Mouse (Mus musculus) leukemia stem cell, adult 10-12 weeks (primary cell): ENCODE measurements around the gene Telo2. TPM values are rescaled to one million over a fixed set of nuclear protein-coding genes. Genes with fewer than 3 reads are reported as not detected.

Experiments
- polyA plus RNA-seq: library from polyadenylated mRNA; stranded (reverse); fragments of >175 nt; gene quantifications from 2 replicates; pipeline ENCODE4 v1.2.3, GENCODE M21; 2012; ENCODE audit warnings: low replicate concordance

The Telo2 gene
- 18.2 and 46.2 TPM in 2 replicates for polyA plus RNA-seq

DNA sequence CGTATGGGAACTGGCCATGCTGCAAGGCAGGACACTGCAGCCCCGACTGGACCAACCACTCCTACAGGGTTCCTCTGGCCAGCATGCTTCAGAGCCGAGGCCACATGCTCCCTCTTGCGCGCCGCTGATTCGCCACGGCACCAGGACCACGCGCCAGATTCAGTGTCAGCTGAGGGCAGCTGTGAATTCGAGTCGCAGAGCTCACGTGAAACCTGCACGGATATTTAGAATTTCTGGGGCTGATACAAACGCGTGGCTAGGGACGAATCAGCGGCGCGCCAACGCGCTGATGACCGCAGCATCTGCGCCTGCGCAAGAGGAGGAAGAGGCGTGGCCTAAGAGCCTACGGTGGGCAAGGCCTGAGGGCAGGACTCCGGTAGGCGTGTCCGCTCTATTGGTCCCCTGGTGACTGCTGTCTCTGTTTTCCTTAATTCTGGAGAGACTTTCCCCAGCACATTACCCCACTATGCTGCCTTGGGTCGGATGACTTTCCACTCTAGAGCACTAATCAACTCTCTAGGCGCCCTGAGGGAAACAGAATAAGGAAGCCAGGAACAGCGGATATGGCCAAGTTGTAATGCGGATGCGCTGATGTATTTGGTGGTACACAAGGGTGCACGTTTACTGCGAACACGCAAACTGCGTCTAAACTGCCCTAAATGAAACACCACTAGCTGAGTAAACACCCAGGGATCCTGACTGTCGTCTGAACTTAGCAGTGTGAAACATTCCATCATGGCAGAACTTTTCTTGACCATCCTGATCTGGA is at the start of gene Telo2:
Telo2 (minus strand) TSS at position 304 of the 769 bp plus-strand sequence.

DNA sequence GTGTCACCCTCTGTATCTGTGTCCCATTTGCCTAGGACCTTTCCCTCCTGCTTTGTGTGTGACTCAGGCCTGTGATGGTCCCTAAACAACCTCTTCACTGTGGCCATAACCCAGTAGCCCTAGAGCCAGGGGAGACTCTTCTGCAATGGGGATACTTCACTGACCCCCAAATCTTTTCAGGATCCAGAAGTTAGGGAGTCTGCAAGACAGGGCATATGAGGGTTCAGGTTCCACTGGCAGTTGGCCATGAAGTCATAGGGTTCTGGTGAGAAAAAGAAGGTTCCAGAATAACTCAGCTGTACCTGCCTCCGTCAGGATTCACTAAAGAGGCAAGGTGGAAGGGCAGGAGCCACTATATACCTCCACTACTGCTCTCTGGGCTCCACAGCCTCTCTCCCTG is 46.4 kb upstream of the Telo2 start, which contains the start of gene Ccdc154:
Ccdc154 (plus strand) TSS at position 301 of the 400 bp plus-strand sequence.

DNA sequence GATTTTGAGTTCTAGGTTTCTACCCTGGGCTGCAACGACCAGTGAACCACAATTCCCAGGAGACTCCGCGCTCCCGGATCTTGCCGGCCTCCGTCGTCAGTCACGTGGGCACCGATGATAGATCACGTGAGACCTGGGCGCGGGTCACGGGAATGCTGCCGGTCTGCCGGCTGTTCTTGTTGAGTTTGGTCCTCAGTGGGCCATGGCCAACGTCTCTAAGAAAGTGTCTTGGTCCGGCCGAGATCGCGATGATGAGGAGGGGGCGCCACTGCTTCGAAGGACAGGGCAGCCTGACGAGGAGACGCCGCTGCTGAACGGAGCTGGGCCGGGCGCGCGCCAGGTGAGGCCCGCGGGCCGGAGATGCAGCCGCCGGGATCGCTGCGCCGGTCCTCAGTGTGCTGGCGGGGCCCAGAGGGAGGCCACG is 17.5 kb upstream of the Telo2 start, which contains the start of gene Clcn7:
Clcn7 (plus strand) TSS at position 117 of the 424 bp plus-strand sequence.

DNA sequence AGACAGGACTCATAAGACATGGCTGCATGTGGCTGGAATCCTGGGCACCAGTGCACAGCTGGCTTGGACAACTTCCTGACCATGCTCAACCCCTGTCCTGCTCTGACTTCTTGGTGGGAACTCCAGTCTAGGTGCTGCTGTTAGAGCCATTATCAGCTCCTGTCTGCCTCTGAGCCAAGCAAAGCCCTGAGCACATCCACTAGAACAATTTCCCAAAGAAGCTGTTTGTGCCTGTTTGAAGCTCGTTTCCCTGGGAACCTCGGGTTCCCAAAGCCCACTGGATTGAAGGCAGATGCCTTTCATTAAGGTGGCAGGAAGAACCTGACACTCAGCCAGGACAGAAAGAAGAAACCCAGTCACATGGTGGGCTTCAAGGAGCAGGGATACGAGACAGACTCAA is 4.6 kb upstream of the Telo2 start, which contains the start of gene Ptx4:
Ptx4 (plus strand) TSS at position 355 of the 400 bp plus-strand sequence.

DNA sequence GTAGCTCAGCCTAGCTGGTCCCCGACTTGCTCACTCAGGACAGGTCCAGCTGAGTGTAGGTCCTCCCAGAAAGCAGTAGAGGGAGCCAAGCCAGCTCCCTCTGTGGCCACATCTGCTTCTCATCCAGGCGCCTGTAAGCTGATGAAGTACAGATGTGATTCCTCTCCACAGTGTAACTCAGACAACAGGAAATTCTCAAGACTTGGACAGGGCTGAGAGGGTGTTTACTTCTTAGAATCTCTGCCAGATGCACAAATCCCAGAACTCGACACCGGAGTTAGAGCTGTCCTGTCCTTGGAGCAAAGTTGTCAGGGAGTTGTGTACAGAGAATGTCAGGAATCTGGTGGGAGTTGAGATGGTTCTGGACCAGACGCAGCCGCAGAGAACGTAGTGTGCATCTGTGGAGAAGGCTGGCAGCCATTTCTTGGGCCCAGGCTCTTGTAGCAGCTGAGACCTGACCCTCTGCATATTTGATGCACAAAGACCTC is 32.3 kb downstream of the Telo2 start, which contains the start of gene Tmem204:
Tmem204 (minus strand) TSS at position 148 of the 488 bp plus-strand sequence.

Other genes starting within 250 kb of the Telo2 start
- 0.14 TPM in 1 of 2 replicates, not detected in the other for gene Igfals, start 250.0 kb downstream of the Telo2 start, polyA plus RNA-seq
- gene Nubp2, start 229.6 kb downstream of the Telo2 start, polyA plus RNA-seq = 10.5 and 114 TPM in 2 replicates
- 21.6 and 45.5 TPM in 2 replicates for gene Spsb3, start 229.3 kb downstream of the Telo2 start, polyA plus RNA-seq
- gene Eme2, start 220.9 kb downstream of the Telo2 start, polyA plus RNA-seq = 31.8 and 37.9 TPM in 2 replicates
- 81.1 and 115 TPM in 2 replicates for gene Mrps34, start 220.9 kb downstream of the Telo2 start, polyA plus RNA-seq
- 16.0 and 19.6 TPM in 2 replicates for gene Nme3, start 219.5 kb downstream of the Telo2 start, polyA plus RNA-seq
- 38.3 and 49.4 TPM in 2 replicates for gene Mapk8ip3, start 179.0 kb downstream of the Telo2 start, polyA plus RNA-seq
- gene Jpt2, start 155.3 kb downstream of the Telo2 start, polyA plus RNA-seq = 9.1 and 11.1 TPM in 2 replicates
- 21.8 and 31.3 TPM in 2 replicates for gene Cramp1l, start 100.2 kb downstream of the Telo2 start, polyA plus RNA-seq
- gene Ift140, start 99.9 kb downstream of the Telo2 start, polyA plus RNA-seq = 6.6 and 11.9 TPM in 2 replicates
- gene Tmem204, start 32.4 kb downstream of the Telo2 start, polyA plus RNA-seq = 0.61 and 0.64 TPM in 2 replicates
- gene Ptx4, start 4.8 kb upstream of the Telo2 start, polyA plus RNA-seq = not detected in 2 replicates
- gene Clcn7, start 17.4 kb upstream of the Telo2 start, polyA plus RNA-seq = 27.7 and 32.4 TPM in 2 replicates
- not detected in 2 replicates for gene Ccdc154, start 46.5 kb upstream of the Telo2 start, polyA plus RNA-seq
- not detected in 2 replicates for gene Gm38655, start 59.5 kb upstream of the Telo2 start, polyA plus RNA-seq
- gene BC003965, start 68.6 kb upstream of the Telo2 start, polyA plus RNA-seq = 43.9 and 71.2 TPM in 2 replicates
- 54.2 and 108 TPM in 2 replicates for gene Unkl, start 72.4 kb upstream of the Telo2 start, polyA plus RNA-seq
- gene Gnptg, start 124.2 kb upstream of the Telo2 start, polyA plus RNA-seq = 3.7 and 11.8 TPM in 2 replicates
- 10.5 and 15.0 TPM in 2 replicates for gene Tsr3, start 124.2 kb upstream of the Telo2 start, polyA plus RNA-seq
- 0.28 and 0.75 TPM in 2 replicates for gene Baiap3, start 140.4 kb upstream of the Telo2 start, polyA plus RNA-seq
- gene Ube2i, start 158.7 kb upstream of the Telo2 start, polyA plus RNA-seq = 152 and 183 TPM in 2 replicates
- gene Prss34, start 182.4 kb upstream of the Telo2 start, polyA plus RNA-seq = 0.39 TPM in 1 of 2 replicates, not detected in the other
- not detected in 2 replicates for gene Prss28, start 192.7 kb upstream of the Telo2 start, polyA plus RNA-seq
- gene Prss29, start 202.7 kb upstream of the Telo2 start, polyA plus RNA-seq = 0.60 and 0.61 TPM in 2 replicates
- gene Tpsab1, start 229.6 kb upstream of the Telo2 start, polyA plus RNA-seq = 0.16 and 0.36 TPM in 2 replicates